Mouse (Mus musculus): Measurements from ENCODE around the gene 4933415A04Rik. TPM values are rescaled to one million over a fixed set of nuclear protein-coding genes. Genes with fewer than 3 reads are reported as not detected.

4933415A04Rik gene
- polyA plus RNA-seq, 1 experiment: not detected

GRCm38 (mm10) chr11:43633658-43634401 is 47.0 kb downstream of the 4933415A04Rik start:
- H3K27ac ChIP-seq (replicated peaks; ENCODE audit: low read depth, low read length): no peak overlapping the region

GRCm38 (mm10) chr11:43636761-43637160 is 49.9 kb downstream of the 4933415A04Rik start:
- H3K27ac ChIP-seq (replicated peaks; ENCODE audit: low read depth, low read length): no peak overlapping the region
- H3K4me1 ChIP-seq (ENCODE audit: control insufficient read depth, insufficient read depth, insufficient read length, low read length): no peaks in the 10 kb centered on the region
- no peak overlapping the region for H3K4me3 ChIP-seq (ENCODE audit: insufficient read depth, low read depth, low read length)

More at GRCm38 (mm10) chr11:43633658-43634401, 47.0 kb downstream of the 4933415A04Rik start:
- H3K4me3 ChIP-seq (ENCODE audit: insufficient read depth, low read depth, low read length): no peak overlapping the region
- no peaks in the 10 kb centered on the region for H3K4me1 ChIP-seq (ENCODE audit: control insufficient read depth, insufficient read depth, insufficient read length, low read length)

GRCm38 (mm10) chr11:43638486-43638885 is 51.6 kb downstream of the 4933415A04Rik start:
- Histone ChIP-seq H3K27ac (replicated peaks; ENCODE audit: low read depth, low read length) (no peak overlapping the region), H3K4me1 (ENCODE audit: control insufficient read depth, insufficient read depth, insufficient read length, low read length) (no peaks in the 10 kb centered on the region), H3K4me3 (ENCODE audit: insufficient read depth, low read depth, low read length) (no peak overlapping the region)

Other genes starting within 250 kb of the 4933415A04Rik start
- gene Pttg1, start 160.8 kb upstream of the 4933415A04Rik start, polyA plus RNA-seq (2012; ENCODE audit: insufficient read depth, insufficient read length, missing spikeins): 157 and 160 TPM in 2 replicates
- gene Slu7, start 153.3 kb upstream of the 4933415A04Rik start, polyA plus RNA-seq (2012; ENCODE audit: insufficient read depth, insufficient read length, missing spikeins): 15.2 and 20.3 TPM in 2 replicates
- 2.8 and 3.3 TPM in 2 replicates for gene C1qtnf2, start 112.8 kb upstream of the 4933415A04Rik start, polyA plus RNA-seq (2012; ENCODE audit: insufficient read depth, insufficient read length, missing spikeins)
- gene Ccnjl, start 58.3 kb upstream of the 4933415A04Rik start, polyA plus RNA-seq (2012; ENCODE audit: insufficient read depth, insufficient read length, missing spikeins): not detected in 2 replicates
- not detected in 2 replicates for gene Fabp6, start 14.5 kb downstream of the 4933415A04Rik start, polyA plus RNA-seq (2012; ENCODE audit: insufficient read depth, insufficient read length, missing spikeins)
- gene Pwwp2a, start 95.0 kb downstream of the 4933415A04Rik start, polyA plus RNA-seq (2012; ENCODE audit: insufficient read depth, insufficient read length, missing spikeins): 7.6 and 7.7 TPM in 2 replicates
- 38.1 and 50.5 TPM in 2 replicates for gene Ttc1, start 161.0 kb downstream of the 4933415A04Rik start, polyA plus RNA-seq (2012; ENCODE audit: insufficient read depth, insufficient read length, missing spikeins)